Mouse (Mus musculus) cerebellum, adult 2 months (tissue): ENCODE data around the gene Usb1.

Experiments
- CTCF ChIP-seq: fragments of 200-500 bp; IDR thresholded peaks from 2 replicates; pipeline ENCODE4 v1.5.1; 2011; ENCODE audit warnings: low read depth, mild to moderate bottlenecking, control low read depth, low read length, moderate library complexity, borderline replicate concordance; ENCODE audit not compliant: insufficient read depth
- POLR2A ChIP-seq: fragments of 200-500 bp; IDR thresholded peaks from 2 replicates; pipeline ENCODE4 v1.6.1; 2011; ENCODE audit warnings: low read length, control low read depth, borderline replicate concordance; ENCODE audit not compliant: insufficient read depth

DNA sequence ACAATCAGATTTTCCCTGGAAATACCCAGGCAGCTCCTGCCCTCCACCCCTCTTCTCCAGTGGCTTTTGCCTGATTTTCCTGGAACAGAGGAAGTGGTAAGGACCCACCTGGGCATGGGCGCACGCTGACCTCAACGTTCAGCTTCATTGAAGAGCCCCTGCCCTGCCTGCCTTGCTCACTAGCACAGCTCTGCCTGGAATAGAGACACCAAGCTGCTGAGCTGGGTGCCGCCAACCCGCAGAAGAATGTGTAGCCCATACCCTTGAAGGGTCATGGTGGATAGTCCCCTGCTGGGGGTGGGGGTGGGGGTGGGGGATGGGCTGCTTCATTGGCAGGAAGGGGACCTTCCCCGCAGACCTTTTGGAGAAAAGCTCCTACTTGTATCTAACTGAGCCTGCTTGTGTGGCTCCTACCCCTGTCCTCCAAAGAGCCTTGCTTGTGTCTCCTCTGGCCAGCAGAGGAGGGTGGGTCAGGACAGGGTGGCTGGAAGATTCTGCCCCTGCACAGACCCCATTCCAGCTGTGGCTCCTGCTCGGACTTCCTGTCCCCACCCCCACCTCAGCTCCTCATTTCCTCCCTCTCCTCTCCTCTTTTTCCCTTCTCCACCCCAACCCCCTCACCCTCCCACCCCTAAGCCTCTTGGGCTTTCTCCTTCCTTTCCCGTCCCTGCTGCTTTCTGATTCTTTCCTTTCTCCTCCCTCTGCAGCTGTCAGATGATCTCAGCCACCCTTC, 63.3 kb downstream of the Usb1 start:
- no peak for TF ChIP-seq POLR2A
- TF ChIP-seq CTCF, result no peak
